ENCODE assay signal across 10 mouse cellular contexts in the genomic region with DNA sequence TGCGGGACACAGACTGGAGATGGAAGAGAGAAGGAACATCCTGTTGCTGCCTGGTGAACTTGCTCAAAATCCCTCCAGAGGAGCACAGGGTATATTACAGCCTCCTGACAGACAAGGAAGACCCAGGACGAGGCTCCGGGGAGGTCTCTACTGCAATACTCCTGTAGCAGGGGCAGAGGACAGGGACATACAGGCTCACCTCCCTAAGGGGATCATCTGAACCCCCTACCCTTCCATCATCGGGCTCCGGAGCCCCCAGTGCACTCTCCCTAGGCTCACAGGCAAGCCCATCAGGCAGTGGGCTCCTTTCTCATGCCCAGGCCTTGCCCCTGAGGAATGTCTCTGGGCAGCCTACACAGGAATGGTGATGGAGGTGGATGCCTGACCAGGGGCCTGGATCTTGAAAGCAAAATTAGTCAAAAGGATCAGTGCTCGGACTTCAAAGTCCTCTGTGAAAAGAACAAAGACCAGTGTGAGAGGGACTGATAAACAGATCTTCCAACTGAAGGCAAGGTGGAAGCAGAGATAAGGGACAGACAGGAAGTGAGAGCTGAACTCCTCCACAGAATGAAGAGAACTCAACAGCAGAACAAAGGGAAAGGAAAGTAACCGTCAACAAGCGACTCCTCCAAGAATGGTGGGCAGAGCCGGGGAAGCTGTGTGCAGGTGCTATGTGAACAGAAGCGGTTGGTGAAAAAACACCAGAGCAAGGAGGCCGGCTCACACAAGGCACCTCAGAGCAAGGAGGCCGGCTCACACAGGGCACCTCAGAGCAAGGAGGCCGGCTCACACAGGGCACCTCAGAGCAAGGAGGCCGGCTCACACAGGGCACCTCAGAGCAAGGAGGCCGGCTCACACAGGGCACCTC. TPM values are rescaled to one million over a fixed set of nuclear protein-coding genes. Genes with fewer than 3 reads are reported as not detected.
DNase-seq lines count a peak whose midpoint lies in the region; ATAC-seq lines count a peak whose summit lies in the region.
"Had no signal": no experiment of that assay in that cellular context is flagged by ENCODE, and none has a peak within 500 bp of the region (broad histone marks: within the 10 kb centered on the region; RNA-seq: fewer than 3 reads in every experiment).

No protein-coding gene starts in this region.

- no peaks in the 10 kb centered on the region for H3K27me3 ChIP-seq in lung, embryonic 15.5 days

- WGBS in lung, embryonic 15.5 days, result 44% methylated on average over 15 of the region's 15 CpGs

- ATAC-seq in lung, embryonic 15.5 days (ENCODE audit: borderline replicate concordance, extremely low read depth, low FRiP score, low TSS enrichment), result peak; percentile 3; the same call in 1 of the 2 replicates
- ATAC-seq in inflammation-experienced regulatory T-cells, adult 6 months, result peak; percentile 71

- H3K4me2 ChIP-seq in lung, embryonic 15.5 days, result no peak overlapping the region

- no peak overlapping the region for H3K9ac ChIP-seq in lung, embryonic 15.5 days

- H3K4me1 ChIP-seq in lung, embryonic 15.5 days, result peaks cover 8% of the 10 kb centered on the region; the same call in 1 of the 2 replicates

- peak overlapping the region; percentile 76 for H3K27ac ChIP-seq in lung, embryonic 15.5 days
- H3K27ac ChIP-seq: macrophage had no signal

- DNase-seq in lung, adult 18-20 months, result no peak
- peak; percentile 57 for DNase-seq in c-Kit-positive CD71-negative TER-119-negative erythroid progenitor cells, embryonic 14.5 days (ENCODE audit: low read depth)
- DNase-seq in thymus, postnatal 10 days (ENCODE audit: low spot score in 2 of 2), result peak; percentile 76 to 79
- DNase-seq in B cell, adult 2 months, result no peak
- no peak for DNase-seq in testis, postnatal 14 days (ENCODE audit: low spot score)
- DNase-seq: kidney, postnatal 14 days; right cerebral cortex, postnatal 14 days had no signal

- H3K36me3 ChIP-seq in lung, embryonic 15.5 days, result 0 out of 2 replicates have a peak, but pooled peaks cover 16% of the 10 kb centered on the region

- H3K4me3 ChIP-seq in lung, embryonic 15.5 days, result no peak overlapping the region

- no peaks in the 10 kb centered on the region for H3K9me3 ChIP-seq in lung, embryonic 15.5 days

RNA-seq across cellular contexts. Expression of a gene that starts 32.3 kb away (rescaled TPM):
- polyA plus RNA-seq in lung, embryonic 15.5 days (2015; fragmentation: Nextera tagmentation; extraction: Ambion mirVana), result 8.2 and 9.5 TPM in 2 replicates
- polyA plus RNA-seq in inflammation-experienced regulatory T-cells, adult 6 months (2017; shearing (Covaris generic)), result 10 to 100 TPM; 31.2 to 34.1 (median 31.3) TPM

RNA-seq across cellular contexts. Expression of a gene that starts 41.0 kb away (rescaled TPM):
- 28.1 TPM in 2 replicates for polyA plus RNA-seq in lung, embryonic 15.5 days (2015; fragmentation: Nextera tagmentation; extraction: Ambion mirVana)
- 10 to 100 TPM; 25.2 to 40.4 (median 33.7) TPM for polyA plus RNA-seq in inflammation-experienced regulatory T-cells, adult 6 months (2017; shearing (Covaris generic))

RNA-seq across cellular contexts. Expression of a gene that starts 47.9 kb away (rescaled TPM):
- polyA plus RNA-seq in lung, embryonic 15.5 days (2015; fragmentation: Nextera tagmentation; extraction: Ambion mirVana), result 41.2 and 53.4 TPM in 2 replicates
- 100 to 1,000 TPM in 1 of 3 experiments, 10 to 100 TPM in 2; 79.3 to 111 (median 99.2) TPM for polyA plus RNA-seq in inflammation-experienced regulatory T-cells, adult 6 months (2017; shearing (Covaris generic))

Comparison
In these comparisons a context has a peak if more than half of its experiments do, and no peak if none do; other contexts are left out.
1. DNase-seq: peak in c-Kit-positive CD71-negative TER-119-negative erythroid progenitor cells, embryonic 14.5 days (single experiment) and thymus, postnatal 10 days (2 of 2); none in lung, adult 18-20 months (0 of 2), B cell, adult 2 months (0 of 2) and testis, postnatal 14 days (single experiment).